In genomic region chr5:134271421-134271820, GRCm38 (mm10) we compare ENCODE assay signal across 8 mouse cellular contexts.
"Had no signal": no experiment of that assay in that cellular context is flagged by ENCODE, and none has a peak within 500 bp of the region (broad histone marks: within the 10 kb centered on the region; RNA-seq: fewer than 3 reads in every experiment).

No protein-coding gene starts in this region.

- H3K27ac ChIP-seq: limb, embryonic 15.5 days; liver, embryonic 12.5 days; lung, embryonic 15.5 days; midbrain, embryonic 13.5 days; neural tube, embryonic 12.5 days; stomach, postnatal 0 days had no signal

- H3K4me3 ChIP-seq: limb, embryonic 15.5 days; liver, embryonic 12.5 days; lung, embryonic 15.5 days; midbrain, embryonic 13.5 days; neural tube, embryonic 12.5 days had no signal

- ATAC-seq: intestine, embryonic 16.5 days; liver, embryonic 12.5 days; midbrain, embryonic 13.5 days had no signal

- H3K9me3 ChIP-seq: limb, embryonic 15.5 days; liver, embryonic 12.5 days; lung, embryonic 15.5 days; midbrain, embryonic 13.5 days; neural tube, embryonic 12.5 days had no signal

- H3K9ac ChIP-seq: limb, embryonic 15.5 days; liver, embryonic 12.5 days; lung, embryonic 15.5 days; midbrain, embryonic 13.5 days; neural tube, embryonic 12.5 days had no signal

- H3K4me2 ChIP-seq: limb, embryonic 15.5 days; liver, embryonic 12.5 days; lung, embryonic 15.5 days; midbrain, embryonic 13.5 days; neural tube, embryonic 12.5 days had no signal

- DNase-seq: thymus, postnatal 4 days had no signal

- H3K27me3 ChIP-seq: limb, embryonic 15.5 days; liver, embryonic 12.5 days; lung, embryonic 15.5 days; midbrain, embryonic 13.5 days; neural tube, embryonic 12.5 days had no signal

- H3K4me1 ChIP-seq: liver, embryonic 12.5 days; lung, embryonic 15.5 days; midbrain, embryonic 13.5 days; neural tube, embryonic 12.5 days had no signal
